ENCODE assay signal across 8 mouse cellular contexts in the genomic region with DNA sequence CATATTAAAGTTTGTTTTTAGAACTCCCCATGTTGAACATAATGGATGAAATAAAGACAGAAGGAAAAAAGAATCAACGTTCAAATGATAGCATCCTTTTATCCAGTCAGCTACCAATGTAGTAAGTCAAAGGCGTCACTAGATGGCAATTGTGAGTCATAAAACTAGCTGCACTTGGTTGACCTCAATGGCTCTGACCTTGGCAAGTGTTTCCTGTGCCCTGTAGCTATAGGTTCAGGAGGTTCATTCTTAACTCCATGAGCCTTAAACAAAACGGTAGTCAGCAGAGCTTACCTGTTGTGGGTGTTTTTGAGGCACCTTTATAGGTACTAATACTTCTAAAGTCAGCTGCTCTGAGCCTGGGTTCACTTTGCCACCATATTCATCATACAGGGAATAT.
DNase-seq lines count a peak whose midpoint lies in the region; ATAC-seq lines count a peak whose summit lies in the region.

No protein-coding gene starts in this region.

- no peaks in the 10 kb centered on the region for H3K9me3 ChIP-seq in limb, embryonic 11.5 days (ENCODE audit: control insufficient read depth, low read length)
- H3K9me3 ChIP-seq in limb, embryonic 10.5 days (replicated peaks): no peaks in the 10 kb centered on the region
- H3K9me3 ChIP-seq in hindbrain, embryonic 14.5 days (ENCODE audit: control insufficient read depth, low read length): no peaks in the 10 kb centered on the region

- no peak overlapping the region for H3K9ac ChIP-seq in limb, embryonic 11.5 days (ENCODE audit: low read length)
- no peak overlapping the region for H3K9ac ChIP-seq in hindbrain, embryonic 14.5 days

- no peak overlapping the region for H3K27ac ChIP-seq in limb, embryonic 11.5 days (replicated peaks; ENCODE audit: low read depth, low read length)
- no peak overlapping the region for H3K27ac ChIP-seq in limb, embryonic 10.5 days
- H3K27ac ChIP-seq in hindbrain, embryonic 14.5 days: no peak overlapping the region

- H3K36me3 ChIP-seq in limb, embryonic 11.5 days (ENCODE audit: control insufficient read depth, insufficient read depth, low read length): no peaks in the 10 kb centered on the region
- no peaks in the 10 kb centered on the region for H3K36me3 ChIP-seq in limb, embryonic 10.5 days
- no peaks in the 10 kb centered on the region for H3K36me3 ChIP-seq in hindbrain, embryonic 14.5 days (replicated peaks; ENCODE audit: control insufficient read depth, insufficient read depth)

- DNase-seq in adrenal gland, adult 2 months: peak; percentile 26
- DNase-seq in adrenal gland, postnatal 4 days (ENCODE audit: low spot score in 2 of 2): no peak
- peak; percentile 42 for DNase-seq in limb, embryonic 11.5 days (ENCODE audit: low spot score)
- DNase-seq in limb, embryonic 10.5 days (ENCODE audit: low spot score): no peak
- peak; percentile 9 for DNase-seq in c-Kit-positive CD71-negative TER-119-negative erythroid progenitor cells, embryonic 14.5 days (ENCODE audit: low read depth)
- peak; percentile 72 for DNase-seq in hindbrain, embryonic 14.5 days (ENCODE audit: low spot score)

- peak; percentile 73; the same call in 1 of the 2 replicates for ATAC-seq in limb, embryonic 11.5 days (ENCODE audit: insufficient number of reproducible peaks, low FRiP score, low TSS enrichment, low read depth)
- ATAC-seq in hindbrain, embryonic 14.5 days (ENCODE audit: low FRiP score): peak; percentile 59; the same call in 1 of the 2 replicates
- ATAC-seq in megakaryocyte-erythroid progenitor cell, adult 5-6 weeks (replicated peaks; ENCODE audit: low FRiP score, low TSS enrichment, poor library complexity, severe bottlenecking): peak; percentile 82
- no peak for ATAC-seq in megakaryocyte, adult 5-6 weeks (ENCODE audit: poor library complexity, severe bottlenecking)

- no peak overlapping the region for H3K4me3 ChIP-seq in limb, embryonic 11.5 days (ENCODE audit: low read depth, low read length)
- H3K4me3 ChIP-seq in limb, embryonic 10.5 days: no peak overlapping the region
- H3K4me3 ChIP-seq in hindbrain, embryonic 14.5 days (replicated peaks; ENCODE audit: low read length): no peak overlapping the region

- H3K27me3 ChIP-seq in limb, embryonic 11.5 days (ENCODE audit: control insufficient read depth, insufficient read depth, low read length): no peaks in the 10 kb centered on the region
- no peaks in the 10 kb centered on the region for H3K27me3 ChIP-seq in limb, embryonic 10.5 days (ENCODE audit: low read depth, poor library complexity, severe bottlenecking)
- H3K27me3 ChIP-seq in hindbrain, embryonic 14.5 days (ENCODE audit: control insufficient read depth, insufficient read depth, low read length): no peaks in the 10 kb centered on the region

- no peaks in the 10 kb centered on the region for H3K4me1 ChIP-seq in limb, embryonic 11.5 days (ENCODE audit: control insufficient read depth, insufficient read depth, low read length)
- peaks cover 10% of the 10 kb centered on the region; the same call in 1 of the 2 replicates for H3K4me1 ChIP-seq in limb, embryonic 10.5 days
- no peaks in the 10 kb centered on the region for H3K4me1 ChIP-seq in hindbrain, embryonic 14.5 days (replicated peaks; ENCODE audit: control insufficient read depth, insufficient read depth, low read length)

- H3K4me2 ChIP-seq in limb, embryonic 11.5 days (ENCODE audit: low read depth, severe bottlenecking): no peak overlapping the region
- H3K4me2 ChIP-seq in hindbrain, embryonic 14.5 days (replicated peaks): no peak overlapping the region

- 14% methylated on average over 3 of the region's 3 CpGs for WGBS in limb, embryonic 11.5 days
- WGBS in limb, embryonic 10.5 days: 19% methylated on average over 3 of the region's 3 CpGs
- 12% methylated on average over 3 of the region's 3 CpGs for WGBS in hindbrain, embryonic 14.5 days

Comparison
In these comparisons a context has a peak if more than half of its experiments do, and no peak if none do; other contexts are left out.
1. DNase-seq: peak in adrenal gland, adult 2 months (single experiment), limb, embryonic 11.5 days (single experiment), c-Kit-positive CD71-negative TER-119-negative erythroid progenitor cells, embryonic 14.5 days (single experiment) and hindbrain, embryonic 14.5 days (single experiment); none in adrenal gland, postnatal 4 days (0 of 2) and limb, embryonic 10.5 days (single experiment).